Mouse (Mus musculus) thymus, postnatal 4 days (tissue): Measurements from ENCODE around the gene Gm10097.

Source experiments
- DNase-seq: peaks from one replicate; pipeline ENCODE4 v3.0.0; 2021

Gm10097 gene

DNA sequence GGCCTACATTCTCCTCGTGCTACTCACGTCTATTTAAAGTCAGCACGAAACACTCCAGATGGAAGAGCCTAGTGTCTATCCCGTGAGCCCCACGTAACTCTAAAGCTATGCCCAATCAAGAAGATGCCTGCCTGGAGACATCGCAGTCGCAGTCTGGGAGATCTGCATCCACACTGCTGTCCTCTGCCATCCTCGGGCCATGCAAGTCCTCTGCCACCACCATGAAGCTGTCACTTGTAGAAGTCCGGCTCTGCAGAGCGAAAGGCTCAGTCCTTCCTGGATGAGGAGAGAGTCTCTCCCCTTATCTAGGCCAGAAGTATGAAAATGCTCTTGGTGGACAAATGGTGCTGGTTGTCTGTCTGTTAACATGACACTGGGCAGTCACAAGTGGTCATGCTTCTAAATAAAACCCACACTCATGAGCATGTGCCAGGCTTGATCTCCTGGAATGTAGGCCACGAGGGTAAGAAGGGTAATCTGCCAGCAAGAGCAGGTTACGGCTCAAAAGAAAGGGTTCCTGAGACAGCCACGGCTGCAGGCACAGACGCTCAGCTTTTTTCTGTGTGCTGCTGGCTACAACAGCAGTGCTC, at the start of gene Gm10097:
Gene Gm10097, plus strand, starts transcription at position 517 of the 590 bp plus-strand sequence.
- DNase-seq: no peak

DNA sequence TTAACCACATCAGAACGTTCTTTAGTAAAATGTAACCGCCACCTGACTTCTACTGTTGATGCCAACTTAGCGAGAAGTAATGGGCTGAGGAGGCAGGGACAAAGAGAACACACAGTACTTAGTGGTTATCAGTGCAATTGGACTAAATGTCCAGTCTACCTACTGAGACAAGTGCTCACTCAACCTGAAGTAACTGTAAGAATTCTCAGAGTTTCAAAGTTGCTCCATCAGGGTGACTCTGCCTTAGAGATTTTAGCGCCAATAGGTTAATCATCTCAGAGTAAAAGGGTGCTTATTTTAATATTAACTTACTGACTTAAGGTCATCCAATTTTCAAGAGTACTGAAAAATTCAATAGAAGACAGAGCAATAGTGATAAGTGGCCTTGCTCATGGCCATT, 43.1 kb upstream of the Gm10097 start:
- no peak for DNase-seq

DNA sequence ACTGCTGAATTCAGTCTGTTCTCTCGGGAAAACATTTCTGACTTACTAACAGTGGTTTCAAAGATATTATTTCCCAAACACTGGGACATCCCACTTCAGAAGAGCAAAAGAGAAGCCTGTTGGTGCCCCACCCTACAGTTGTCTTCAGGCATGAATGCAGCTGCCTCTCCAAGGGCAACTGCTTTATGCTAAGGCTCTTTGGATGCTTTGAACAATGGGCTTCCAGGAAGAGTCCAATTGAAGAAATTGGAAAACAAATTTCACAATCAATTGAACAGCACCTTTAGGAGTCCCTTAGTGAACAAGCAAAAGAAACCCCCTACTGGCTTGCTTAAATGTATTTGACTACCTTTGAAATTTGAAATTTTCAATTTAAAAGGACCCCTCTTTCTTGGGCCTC, 41.8 kb upstream of the Gm10097 start:
- DNase-seq: no peak

DNA sequence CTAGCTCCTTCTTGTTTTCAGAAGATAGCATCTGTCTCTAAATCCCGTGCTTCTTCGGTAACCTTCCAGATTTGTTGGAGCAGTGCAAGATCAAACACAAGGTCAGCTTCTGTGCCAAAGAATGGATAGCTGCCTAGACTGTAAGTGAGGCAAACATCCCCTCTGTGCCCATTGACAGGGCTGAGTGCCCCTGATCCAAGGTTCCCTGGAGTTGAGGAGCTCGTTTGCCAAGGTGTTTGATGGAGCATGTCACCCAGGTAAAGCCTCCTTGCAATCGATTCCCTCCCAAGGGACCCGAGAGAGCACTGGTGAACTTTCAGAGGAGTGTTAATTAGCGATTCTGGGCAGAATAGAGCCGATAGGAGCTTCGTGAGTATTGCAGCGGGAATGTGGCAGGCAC, 40.7 kb upstream of the Gm10097 start:
- no peak for DNase-seq

DNA sequence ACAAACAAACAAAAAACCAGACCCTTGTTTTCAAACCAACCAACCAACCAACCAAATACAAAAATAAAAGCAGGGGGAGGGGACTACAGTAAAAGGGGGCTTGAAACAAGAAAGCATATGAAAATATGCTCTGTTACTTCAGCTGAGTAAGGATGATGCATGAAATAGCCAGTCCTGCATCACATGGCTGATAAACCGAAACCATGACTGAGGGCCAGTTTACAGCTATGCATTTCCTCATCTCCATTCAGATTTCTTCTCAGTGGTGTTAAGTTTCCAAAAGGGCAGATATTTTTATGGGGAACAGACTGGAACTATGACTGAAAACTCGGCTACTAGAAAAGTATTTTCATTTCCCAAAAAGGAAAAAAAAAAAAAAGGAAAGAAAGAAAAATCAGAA, 39.8 kb upstream of the Gm10097 start:
- DNase-seq: no peak

DNA sequence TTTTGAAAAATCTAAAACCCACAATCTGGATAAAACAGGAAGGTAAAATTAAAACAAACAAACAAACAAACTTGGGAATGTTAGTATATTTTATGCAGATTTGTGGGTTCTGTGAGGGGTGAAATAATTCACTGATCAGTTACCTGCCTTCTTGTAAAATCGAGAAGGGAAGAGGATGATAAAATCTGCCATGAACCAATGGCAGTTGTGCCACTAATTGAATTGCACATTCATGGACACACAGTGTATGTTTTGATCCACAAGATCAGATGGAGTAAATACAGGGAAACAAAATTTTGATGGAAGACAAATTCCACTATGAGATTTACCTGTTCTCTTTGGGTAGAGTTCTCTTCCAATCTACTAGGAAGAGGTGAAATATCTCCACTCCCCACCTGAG, 39.1 kb upstream of the Gm10097 start:
- no peak for DNase-seq

DNA sequence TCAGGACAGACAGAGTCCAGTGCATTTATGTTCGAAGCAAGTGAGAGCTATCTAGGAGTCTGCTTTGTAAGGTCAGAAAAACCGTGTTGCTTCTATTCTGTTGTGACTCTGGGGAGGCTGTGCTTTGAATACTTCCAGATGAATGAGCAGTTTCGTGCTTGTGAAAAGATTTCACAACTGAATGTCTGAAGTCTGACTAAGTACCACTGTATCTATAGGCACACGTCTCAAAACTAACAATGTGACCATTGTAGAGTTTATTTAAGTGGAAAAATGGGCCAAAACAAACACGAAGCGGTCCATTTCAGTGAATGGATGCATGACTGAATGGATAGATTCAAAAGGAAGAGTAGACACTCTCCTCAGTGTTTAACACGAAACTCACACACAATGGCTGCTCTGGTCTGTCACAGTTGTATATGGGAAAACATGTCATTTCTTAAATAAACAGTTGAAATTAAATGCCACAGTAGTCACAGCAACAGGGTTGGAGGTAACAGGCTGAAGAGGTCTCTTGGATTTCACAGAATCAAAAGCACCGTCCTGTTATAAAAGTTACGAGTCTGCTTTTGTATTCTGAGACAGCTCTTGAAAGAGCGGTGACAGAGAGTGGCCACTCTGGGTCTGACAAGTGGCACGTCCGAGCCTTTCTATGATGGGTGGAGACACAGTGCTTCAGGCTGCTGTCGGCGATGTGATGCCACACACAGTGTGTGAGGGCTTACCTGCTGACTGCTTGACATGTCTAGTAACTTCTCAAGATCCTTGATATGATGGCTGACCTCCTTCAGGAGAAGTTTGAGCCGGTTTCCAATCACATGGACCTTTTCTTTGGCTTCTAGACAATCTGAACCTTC, 36.6 kb upstream of the Gm10097 start:
- DNase-seq: no peak

DNA sequence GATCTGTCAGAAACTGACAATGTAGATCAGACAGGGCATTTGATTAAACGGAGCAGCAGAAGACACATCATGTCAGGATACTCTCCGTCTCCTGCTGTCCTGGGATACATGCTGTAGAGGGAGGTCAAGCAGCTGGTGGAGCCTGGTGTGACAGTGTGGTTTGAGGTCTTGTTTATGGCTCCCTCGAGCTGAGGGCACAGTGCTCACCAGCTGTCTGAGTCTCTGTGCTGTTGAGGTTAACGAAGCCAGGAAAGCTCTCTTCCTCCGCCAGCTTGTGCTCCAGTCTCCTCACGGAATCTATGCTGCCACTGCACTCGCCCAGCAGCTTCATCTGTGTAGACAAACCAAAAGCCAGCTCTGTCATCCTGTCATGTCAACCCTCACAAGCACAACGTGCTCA, 27.7 kb upstream of the Gm10097 start:
- DNase-seq: no peak

DNA sequence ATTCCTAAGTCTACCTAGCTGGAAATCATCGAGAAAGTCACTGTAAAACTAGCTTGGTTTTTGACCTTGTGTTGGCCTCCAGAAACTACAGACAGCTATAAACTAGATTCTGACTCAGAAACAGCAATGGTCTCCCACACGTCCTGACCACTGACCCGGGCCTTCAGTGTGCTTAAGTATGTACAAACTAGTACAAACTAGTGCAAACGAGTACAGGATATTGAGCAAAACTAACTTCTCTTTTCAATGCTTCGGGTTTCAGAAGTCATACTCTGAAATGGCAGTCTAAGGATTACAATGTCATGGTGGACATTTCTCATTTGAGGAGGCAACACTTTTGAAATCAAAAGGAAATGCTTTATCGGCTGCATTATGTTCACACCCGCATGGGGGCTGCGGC, 24.5 kb upstream of the Gm10097 start:
- no peak for DNase-seq

DNA sequence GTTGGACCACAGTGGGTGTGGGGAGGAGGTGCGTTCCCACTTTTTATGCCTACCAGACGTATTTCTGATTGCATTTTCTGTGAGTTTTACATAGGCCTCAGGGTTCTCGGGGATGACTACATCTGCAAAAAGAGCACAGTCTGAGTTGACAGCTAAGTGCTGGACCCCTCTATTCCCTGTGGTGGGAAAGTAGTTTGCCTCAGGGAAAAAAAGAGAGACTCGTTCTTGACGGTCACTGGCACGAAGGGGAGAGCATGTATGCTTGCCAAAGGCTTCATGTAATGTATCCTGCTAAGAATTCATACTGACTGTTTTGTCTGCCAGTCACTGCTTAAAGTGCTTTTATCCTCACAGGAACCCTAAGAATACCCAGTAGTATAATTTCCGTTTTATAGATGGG, 23.8 kb upstream of the Gm10097 start:
- no peak for DNase-seq

DNA sequence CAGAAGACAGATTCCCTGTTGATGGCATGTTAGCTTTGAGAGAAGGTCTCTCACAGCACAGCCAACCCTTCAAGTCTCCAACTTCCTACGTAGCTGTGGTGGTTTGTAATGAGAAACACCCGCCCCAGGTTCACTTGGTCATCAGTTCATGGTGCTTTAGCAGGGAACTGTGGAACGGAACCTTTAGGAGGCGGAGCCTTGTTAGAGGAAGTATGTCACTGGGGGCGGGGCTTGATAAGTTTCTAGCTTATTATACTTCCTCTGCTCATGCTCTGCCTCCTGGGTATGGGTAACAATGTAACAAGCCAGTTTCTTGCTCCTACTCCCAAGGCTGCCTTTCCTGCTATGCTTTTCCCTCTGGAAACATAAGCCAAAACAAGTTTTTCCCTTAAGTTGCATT, 23.3 kb upstream of the Gm10097 start:
- DNase-seq: no peak

DNA sequence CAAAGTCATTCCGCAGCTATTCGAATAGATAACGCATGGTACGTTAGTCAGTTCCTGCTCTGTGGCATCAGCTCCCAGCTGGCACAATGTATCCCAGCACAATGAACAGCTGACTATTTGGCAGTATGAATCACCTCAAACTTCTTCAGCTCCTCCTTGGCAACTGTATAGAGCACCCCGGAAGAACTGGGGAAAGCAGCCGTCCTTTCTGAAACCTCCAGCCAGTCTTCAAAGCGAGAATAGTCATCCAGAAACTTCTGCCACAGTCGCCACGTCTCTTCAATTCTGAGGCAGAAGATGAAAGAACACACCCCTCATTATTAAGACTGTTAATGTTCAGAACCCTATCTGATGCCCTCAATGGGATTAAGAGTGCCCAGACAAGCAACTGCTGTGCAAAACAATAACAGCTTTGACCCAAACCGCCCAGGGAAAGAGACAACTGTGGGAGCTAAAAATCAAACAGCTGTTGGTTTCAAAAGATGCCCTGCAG, 12.7 kb upstream of the Gm10097 start:
- no peak for DNase-seq

DNA sequence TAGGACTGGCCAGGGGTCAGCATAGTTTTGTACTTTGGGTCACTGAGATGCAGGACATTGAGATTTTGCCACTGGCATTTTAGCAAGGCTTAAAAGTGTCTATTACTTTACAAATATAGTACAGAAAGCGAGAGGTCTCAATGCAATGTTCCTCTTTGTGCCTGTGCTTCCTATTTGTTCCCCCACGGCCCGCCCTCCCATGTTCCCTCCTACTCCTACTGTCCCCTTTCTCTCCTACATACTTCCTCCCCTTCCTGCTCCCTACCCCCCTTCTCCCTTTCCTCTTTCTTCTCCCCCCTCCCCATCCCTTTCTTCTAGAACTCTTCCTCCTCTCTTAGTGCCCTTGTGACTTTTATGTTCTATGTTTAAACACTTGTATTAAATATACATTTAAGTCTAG, 12.1 kb upstream of the Gm10097 start:
- DNase-seq: no peak

DNA sequence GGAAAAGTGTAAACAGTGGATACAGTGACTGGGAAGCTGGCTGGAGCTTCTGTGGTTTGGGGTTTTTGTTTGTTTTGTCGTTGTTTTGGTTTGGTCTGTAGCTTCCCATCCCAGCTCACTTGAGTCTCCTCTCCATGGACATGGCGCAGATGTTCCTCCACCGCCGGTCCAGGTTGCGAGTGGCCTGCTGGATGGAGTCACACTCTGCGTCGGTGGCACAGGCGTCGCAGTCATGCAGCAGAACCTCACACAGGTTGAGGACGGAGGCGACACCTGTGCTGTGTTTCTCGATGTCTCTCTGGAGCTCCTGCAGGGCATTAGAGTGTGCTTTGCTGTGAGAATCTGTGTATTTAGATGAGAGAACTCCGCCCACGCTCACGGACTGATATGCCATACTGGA, 11.3 kb upstream of the Gm10097 start:
- no peak for DNase-seq

DNA sequence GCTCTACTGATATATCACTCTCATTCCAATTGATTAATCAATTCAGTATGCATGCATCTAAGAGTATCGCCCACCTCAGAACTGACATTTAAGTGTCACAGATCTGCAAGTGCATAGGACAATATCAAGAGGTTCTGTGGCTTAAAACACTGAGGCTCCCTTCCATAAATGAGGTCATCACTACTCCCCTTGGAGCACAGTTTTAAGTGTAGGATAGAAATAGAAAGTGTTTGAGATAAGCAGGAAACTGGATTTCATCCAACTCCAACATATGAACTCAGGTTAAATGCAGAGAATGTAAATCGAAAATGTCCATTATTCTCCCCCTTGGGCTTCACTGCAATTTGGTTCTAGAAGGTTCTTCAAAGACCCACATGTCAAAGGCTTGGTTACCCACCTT, 10.1 kb upstream of the Gm10097 start:
- DNase-seq: no peak

DNA sequence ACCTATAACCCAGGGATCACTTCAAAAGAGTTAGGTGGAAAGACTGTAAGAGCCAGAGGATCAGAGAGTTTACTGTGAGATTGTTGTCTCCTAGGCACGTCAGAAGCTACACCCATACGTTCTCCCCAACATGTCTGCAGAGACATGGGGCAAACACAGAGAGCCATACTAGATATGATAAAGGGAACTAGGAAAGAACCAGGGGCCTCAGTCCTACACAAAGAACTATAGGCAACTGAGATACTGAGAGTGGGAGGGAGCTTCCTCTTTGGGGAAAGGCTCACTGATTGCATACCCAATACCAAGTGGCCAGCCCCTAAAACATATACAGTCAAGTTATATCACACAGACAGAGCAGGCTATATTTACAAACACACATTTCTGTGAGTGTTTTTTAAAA, 9.0 kb upstream of the Gm10097 start:
- DNase-seq: no peak

DNA sequence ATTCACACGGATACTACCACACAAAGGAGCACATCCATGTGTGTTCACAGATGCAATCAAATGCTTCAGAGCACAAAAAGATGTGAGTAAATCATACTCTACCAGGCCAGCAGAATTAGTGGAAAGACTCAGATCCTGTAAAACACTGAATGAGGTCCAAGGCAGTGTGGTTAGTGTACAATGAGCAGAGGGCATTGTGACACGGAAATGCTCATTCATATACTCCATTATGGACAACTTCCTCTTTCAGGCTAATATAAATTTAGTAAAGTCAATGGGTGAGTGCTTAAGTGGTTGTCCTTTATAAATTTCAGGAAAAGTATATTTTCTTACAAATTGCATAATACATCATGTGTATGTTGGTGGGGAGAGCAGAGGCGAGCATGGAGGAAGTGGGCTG, 1.9 kb upstream of the Gm10097 start:
- no peak for DNase-seq

DNA sequence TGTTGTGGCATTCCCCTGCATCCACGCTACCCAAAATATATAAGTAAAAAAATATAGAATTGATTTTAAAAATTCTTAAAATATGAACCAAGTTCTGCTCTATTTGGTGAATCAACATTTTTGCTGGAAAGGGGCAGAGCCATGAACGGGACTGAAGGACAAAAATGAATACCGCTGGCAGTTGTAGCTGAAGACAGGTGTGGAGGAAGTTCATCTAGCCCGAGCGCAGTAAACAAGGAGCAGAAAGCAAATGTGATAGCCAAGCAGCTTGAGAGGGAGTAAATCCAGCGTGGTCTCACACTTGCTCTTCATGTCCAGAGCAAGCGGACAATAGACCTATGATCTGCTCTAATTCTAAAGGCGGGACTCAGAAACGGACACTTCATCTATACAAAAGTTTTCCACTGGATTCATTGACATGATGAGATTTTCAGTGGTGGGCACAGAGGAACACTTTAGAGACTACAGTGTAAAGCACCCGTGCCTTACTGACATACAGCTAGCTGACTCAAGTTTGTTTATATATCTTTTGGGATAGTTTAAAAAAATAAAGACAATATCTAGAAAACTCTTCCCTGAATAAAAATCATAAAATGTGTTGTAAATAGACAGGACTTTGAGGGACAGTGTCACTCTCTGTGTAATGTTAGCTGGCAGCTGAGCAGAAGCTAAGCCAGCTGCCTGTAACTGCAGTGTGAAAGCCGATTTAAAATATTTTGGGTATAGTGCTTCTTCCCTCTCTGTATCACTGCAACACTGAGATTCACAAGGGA, 1.4 kb downstream of the Gm10097 start:
- DNase-seq: no peak

DNA sequence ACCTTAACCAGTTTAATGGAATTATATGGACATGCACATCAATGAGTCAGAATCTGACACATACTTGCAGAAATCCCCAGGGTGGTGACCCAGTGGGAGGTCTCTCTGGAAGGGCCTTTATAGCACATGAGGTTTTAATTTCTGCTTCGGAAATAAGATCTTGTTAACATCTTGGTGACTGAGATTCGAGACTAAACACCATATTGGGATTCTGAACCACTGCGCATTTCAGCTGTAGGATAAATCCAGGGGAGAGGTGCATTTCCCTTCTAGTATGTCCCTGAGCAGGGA, 1.9 kb downstream of the Gm10097 start:
- no peak for DNase-seq

DNA sequence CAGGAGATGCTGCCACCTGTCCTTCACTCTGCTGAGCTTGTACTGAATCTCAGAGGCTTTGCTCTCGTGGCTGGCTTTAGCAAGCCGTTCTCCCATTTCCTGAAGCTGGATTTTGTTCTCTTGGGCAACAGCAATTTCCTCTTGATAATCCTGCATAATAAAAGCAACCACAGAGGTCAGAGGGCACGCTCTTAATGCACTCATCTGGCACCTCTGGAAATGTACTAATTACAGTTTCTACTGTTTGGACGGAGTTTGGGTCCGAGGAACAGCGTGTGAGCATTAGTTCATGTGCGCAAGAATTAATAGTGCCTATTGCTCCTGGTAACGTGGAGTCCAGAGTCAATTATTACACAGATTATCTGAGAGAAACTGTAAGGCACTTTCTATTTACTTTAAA, 3.1 kb downstream of the Gm10097 start:
- no peak for DNase-seq

DNA sequence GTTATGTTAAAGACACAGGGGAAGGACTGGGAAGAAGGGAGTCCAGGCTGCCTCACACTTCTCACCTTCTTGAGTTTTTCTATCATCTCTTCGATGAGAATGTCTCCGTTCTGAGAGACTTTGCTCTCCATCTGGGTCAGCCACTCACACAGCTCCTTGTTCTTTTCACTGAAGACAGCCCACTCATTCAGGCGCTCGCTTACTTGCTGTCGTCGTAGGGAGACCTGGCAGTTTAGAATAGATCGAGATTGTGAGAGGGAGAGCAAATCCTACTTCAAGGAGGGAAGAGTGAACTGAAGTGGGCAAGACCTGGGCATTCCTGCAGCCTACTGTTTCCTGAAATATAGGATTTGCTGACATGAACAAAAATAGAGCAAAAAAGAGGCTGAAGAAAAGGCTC, 6.7 kb downstream of the Gm10097 start:
- no peak for DNase-seq

DNA sequence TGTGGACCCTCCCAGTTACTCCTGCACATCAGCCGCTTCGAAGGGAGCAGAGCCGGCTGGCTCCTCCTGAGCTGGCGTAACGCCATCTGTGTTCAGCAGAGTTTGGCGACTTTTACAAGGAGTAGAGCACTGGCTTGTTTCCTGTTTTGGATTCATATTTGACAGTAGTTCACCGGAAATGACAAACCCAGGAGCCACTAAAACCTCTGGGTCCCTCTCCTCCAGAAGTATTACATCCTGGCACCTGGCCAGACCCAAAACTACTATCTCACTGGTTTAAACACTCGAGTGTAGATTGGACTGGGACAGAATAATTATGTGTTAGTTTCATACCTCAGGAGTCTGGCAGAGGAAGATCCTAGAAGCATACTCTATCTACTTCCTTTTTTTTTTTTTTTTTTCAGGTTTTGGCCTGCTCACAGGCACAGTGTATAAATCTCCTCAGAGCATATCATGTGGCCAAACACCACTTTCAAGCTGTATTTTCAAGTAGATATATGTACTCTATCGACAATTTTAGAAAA, 11.0 kb downstream of the Gm10097 start:
- DNase-seq: peak; percentile 18

DNA sequence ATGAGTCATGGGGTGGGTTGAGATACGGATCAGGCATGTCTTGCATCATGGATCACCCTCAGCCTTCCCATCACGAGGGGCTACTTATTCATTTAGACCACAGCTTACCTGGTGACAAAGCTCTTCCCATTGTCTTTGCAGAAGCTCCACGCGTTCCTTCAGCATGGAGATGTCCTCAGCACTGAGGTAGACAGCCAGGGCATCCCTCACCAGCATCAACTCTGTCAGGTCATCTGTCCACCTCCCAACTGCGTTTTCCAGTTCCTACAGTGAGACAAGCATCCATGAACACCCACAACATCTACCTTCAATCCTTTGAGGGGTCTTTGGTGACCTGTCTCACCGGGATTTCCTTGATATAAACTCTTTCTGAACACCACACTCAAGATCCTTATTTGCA, 14.7 kb downstream of the Gm10097 start:
- no peak for DNase-seq

DNA sequence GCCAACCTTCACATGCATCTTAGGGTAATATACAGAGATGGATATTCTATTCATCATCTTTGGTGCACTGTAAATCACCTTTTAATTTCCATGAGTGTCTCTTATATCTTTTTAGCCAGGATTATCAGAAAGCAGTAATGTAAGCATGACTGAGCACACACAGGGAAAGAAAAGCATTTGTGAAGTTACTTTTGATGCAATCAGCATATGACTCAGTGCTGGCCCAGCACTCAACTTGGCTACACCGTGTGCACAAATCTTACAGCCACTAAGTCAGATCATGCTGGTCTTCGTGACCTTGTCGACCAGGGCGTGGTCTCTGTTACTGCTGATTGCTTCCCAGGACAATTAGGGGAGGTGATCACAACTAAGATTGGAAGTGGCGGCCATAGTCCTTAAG, 16.8 kb downstream of the Gm10097 start:
- no peak for DNase-seq
